Mouse (Mus musculus) C2C12 (cell line): ENCODE results near the gene Gucy2f. TPM values are rescaled to one million over a fixed set of nuclear protein-coding genes. Genes with fewer than 3 reads are reported as not detected.

Experiments
- H3K27me3 ChIP-seq: one replicate; pipeline ENCODE4 v1.6.1; 2011; ENCODE audit not compliant: control insufficient read depth, insufficient read depth, insufficient read length
- H3K36me3 ChIP-seq: one replicate; pipeline ENCODE4 v1.6.1; 2011; ENCODE audit not compliant: control insufficient read depth, insufficient read depth
- H3K4me3 ChIP-seq: one replicate; pipeline ENCODE4 v1.5.1; 2011; ENCODE audit warnings: mild to moderate bottlenecking, control low read depth; ENCODE audit not compliant: poor library complexity, insufficient read depth, severe bottlenecking
- H3K79me2 ChIP-seq: one replicate; pipeline ENCODE4 v1.6.1; 2011; ENCODE audit not compliant: control insufficient read depth, insufficient read depth
- H3K79me3 ChIP-seq: one replicate; pipeline ENCODE4 v1.6.1; 2011; ENCODE audit warnings: low read depth, control low read depth
- H3ac ChIP-seq: one replicate; pipeline ENCODE3; 2011; ENCODE audit warnings: low read depth; ENCODE audit not compliant: control insufficient read depth, insufficient read length
- CEBPB ChIP-seq: IDR thresholded peaks from one replicate; pipeline ENCODE4 v1.6.1; 2011; ENCODE audit warnings: low read depth, mild to moderate bottlenecking, control low read depth, moderate library complexity
- CTCF ChIP-seq: IDR thresholded peaks from one replicate; pipeline ENCODE4 v1.5.1; 2011; ENCODE audit not compliant: control insufficient read depth, insufficient read depth, insufficient read length
- FOSL1 ChIP-seq: IDR thresholded peaks from one replicate; pipeline ENCODE4 v1.8.0; 2011; ENCODE audit warnings: mild to moderate bottlenecking, low read length; ENCODE audit not compliant: poor library complexity, insufficient read depth, severe bottlenecking
- MAX ChIP-seq: IDR thresholded peaks from one replicate; pipeline ENCODE4 v1.6.1; 2011; ENCODE audit warnings: mild to moderate bottlenecking, control low read depth
- MYOD1 ChIP-seq: IDR thresholded peaks from one replicate; pipeline ENCODE4 v1.6.1; 2011; ENCODE audit warnings: low read depth; ENCODE audit not compliant: control insufficient read depth, insufficient read length
- MYOG ChIP-seq: IDR thresholded peaks from one replicate; pipeline ENCODE4 v1.6.1; 2011; ENCODE audit not compliant: control insufficient read depth, insufficient read length; ENCODE audit errors: extremely low read depth
- USF1 ChIP-seq: IDR thresholded peaks from one replicate; pipeline ENCODE4 v1.6.1; 2011; ENCODE audit warnings: low read depth, mild to moderate bottlenecking, control low read depth, moderate library complexity
- polyA plus RNA-seq: library from polyadenylated mRNA; unstranded; fragments of >200 nt; fragmentation: generic; extraction: Trizol; gene quantifications from one replicate; pipeline ENCODE4 v1.2.1, GENCODE M21; 2012; ENCODE audit warnings: missing spikeins

The Gucy2f gene
- polyA plus RNA-seq, 1 experiment, result not detected

- no peaks in the 10 kb centered on the region for H3K36me3 ChIP-seq
- no peaks in the 10 kb centered on the region for H3K79me2 ChIP-seq
- no peaks in the 10 kb centered on the region for H3K79me3 ChIP-seq
- no peaks in the 10 kb centered on the region for H3K27me3 ChIP-seq
- peak overlapping the region; percentile 30 for H3K4me3 ChIP-seq
- TF ChIP-seq MAX (peak; percentile 60), USF1 (no peak)
- H3ac ChIP-seq, result no peak overlapping the region
Measured at GRCm38 (mm10) chrX:142227398-142228054, 30.8 kb upstream of the Gucy2f start.

- Histone ChIP-seq H3K79me3 (no peaks in the 10 kb centered on the region), H3K36me3 (no peaks in the 10 kb centered on the region), H3K4me3 (no peak within 1 kb of the TSS), H3ac (no peak within 1 kb of the TSS), H3K27me3 (no peaks in the 10 kb centered on the region), H3K79me2 (no peaks in the 10 kb centered on the region)
- TF ChIP-seq MYOG (no peak), FOSL1 (no peak), MYOD1 (no peak), CTCF (no peak), MAX (no peak), USF1 (no peak), CEBPB (no peak)
Measured at GRCm38 (mm10) chrX:142226542-142226941, 29.8 kb upstream of the Gucy2f start, which contains the start of gene Nxt2. Gene Nxt2, plus strand, starts transcription at chrX:142226770.

GRCm38 (mm10) chrX:142200295-142200694 lies 3.6 kb upstream of the Gucy2f start:
- Histone ChIP-seq H3K4me3 (no peak overlapping the region), H3K79me3 (no peaks in the 10 kb centered on the region), H3K79me2 (no peaks in the 10 kb centered on the region), H3K27me3 (no peaks in the 10 kb centered on the region), H3ac (no peak overlapping the region), H3K36me3 (no peaks in the 10 kb centered on the region)
- TF ChIP-seq CEBPB, result no peak
- no peak for TF ChIP-seq FOSL1
- no peak for TF ChIP-seq MYOG
- TF ChIP-seq MYOD1, result no peak
- no peak for TF ChIP-seq USF1
- no peak for TF ChIP-seq MAX

- Histone ChIP-seq H3K79me3 (no peaks in the 10 kb centered on the region), H3K79me2 (no peaks in the 10 kb centered on the region), H3ac (no peak overlapping the region), H3K27me3 (no peaks in the 10 kb centered on the region), H3K36me3 (no peaks in the 10 kb centered on the region), H3K4me3 (no peak overlapping the region)
- TF ChIP-seq CEBPB, result no peak
- no peak for TF ChIP-seq FOSL1
- no peak for TF ChIP-seq MYOG
- no peak for TF ChIP-seq MAX
Measured at GRCm38 (mm10) chrX:142195551-142195950, 1.2 kb downstream of the Gucy2f start.

GRCm38 (mm10) chrX:142194420-142194819 lies 2.3 kb downstream of the Gucy2f start:
- Histone ChIP-seq H3K27me3 (peaks cover 3% of the 10 kb centered on the region), H3K79me2 (no peaks in the 10 kb centered on the region), H3K79me3 (no peaks in the 10 kb centered on the region), H3K36me3 (no peaks in the 10 kb centered on the region), H3K4me3 (no peak overlapping the region), H3ac (no peak overlapping the region)
- TF ChIP-seq MYOD1, result no peak
- no peak for TF ChIP-seq CTCF
- no peak for TF ChIP-seq MAX
- no peak for TF ChIP-seq CEBPB
- TF ChIP-seq USF1, result no peak
- no peak for TF ChIP-seq MYOG
- no peak for TF ChIP-seq FOSL1

- Histone ChIP-seq H3K4me3 (no peak overlapping the region), H3K36me3 (no peaks in the 10 kb centered on the region), H3K27me3 (peaks cover 4% of the 10 kb centered on the region), H3K79me2 (no peaks in the 10 kb centered on the region), H3ac (no peak overlapping the region), H3K79me3 (no peaks in the 10 kb centered on the region)
- TF ChIP-seq MAX, result no peak
- no peak for TF ChIP-seq CEBPB
- TF ChIP-seq MYOD1, result no peak
- TF ChIP-seq FOSL1, result no peak
- TF ChIP-seq USF1, result no peak
- no peak for TF ChIP-seq MYOG
- no peak for TF ChIP-seq CTCF
Measured at GRCm38 (mm10) chrX:142190355-142190754, 6.4 kb downstream of the Gucy2f start.
